Mouse (Mus musculus) natural killer cell, adult 2 months (primary cell): ENCODE measurements around the gene Olfr172.
A peak's percentile ranks its signal among the peaks of the same experiment; 100 is the strongest.

Experiments used
- DNase-seq, 2 experiments: peaks; one replicate each; pipeline ENCODE4 v3.0.0; 2022; ENCODE audit warnings: low spot score in 2 of 2

Gene Olfr172

GRCm38 (mm10) chr16:58763076-58763475 is at the start of gene Olfr172:
Gene Olfr172, minus strand, starts transcription at chr16:58763176.
- no peak for DNase-seq

DNA sequence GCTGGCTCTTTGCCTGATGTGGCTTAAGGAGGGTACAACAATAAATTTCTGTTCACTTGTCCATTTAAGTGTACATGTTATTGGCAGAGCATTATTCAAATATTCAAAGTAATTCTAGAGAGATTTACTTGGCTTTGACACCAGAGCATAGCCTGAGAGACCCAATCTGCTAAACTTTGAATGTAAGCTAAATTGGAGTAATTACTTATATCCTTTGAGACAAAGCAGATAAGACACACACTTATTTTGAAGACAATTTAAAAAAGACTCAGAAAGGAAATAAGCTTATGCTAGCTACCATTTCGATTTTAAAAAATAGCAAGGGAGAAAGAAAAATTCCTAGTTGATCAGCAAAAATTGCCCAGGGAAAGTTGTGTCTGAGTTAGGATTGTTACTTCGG is 37.2 kb upstream of the Olfr172 start, which contains the start of gene Olfr173:
Gene Olfr173 (minus strand): TSS at position 101 of the 400 bp plus-strand sequence.
- no peak for DNase-seq

GRCm38 (mm10) chr16:58756191-58756590 is 6.8 kb downstream of the Olfr172 start:
- DNase-seq, result no peak

DNA sequence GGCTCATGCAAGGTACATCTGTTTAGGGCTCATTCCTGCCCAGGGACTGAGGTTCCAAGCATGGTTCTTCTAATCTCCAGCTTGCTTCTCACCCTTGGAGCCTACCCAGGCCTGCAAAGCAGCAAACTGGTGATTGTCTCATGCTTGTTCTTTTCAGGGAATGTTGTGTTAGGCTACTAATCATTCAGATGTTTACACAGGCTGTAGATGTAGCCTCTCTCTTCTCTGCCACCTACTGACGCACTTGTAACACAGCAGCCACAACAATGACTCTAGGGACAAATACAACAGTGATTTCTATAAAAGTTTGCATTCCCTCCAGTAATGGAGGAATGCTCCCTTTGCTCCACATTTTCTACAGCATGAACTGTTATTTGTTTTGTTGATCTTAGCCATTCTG is 11.7 kb downstream of the Olfr172 start:
- DNase-seq, result no peak

DNA sequence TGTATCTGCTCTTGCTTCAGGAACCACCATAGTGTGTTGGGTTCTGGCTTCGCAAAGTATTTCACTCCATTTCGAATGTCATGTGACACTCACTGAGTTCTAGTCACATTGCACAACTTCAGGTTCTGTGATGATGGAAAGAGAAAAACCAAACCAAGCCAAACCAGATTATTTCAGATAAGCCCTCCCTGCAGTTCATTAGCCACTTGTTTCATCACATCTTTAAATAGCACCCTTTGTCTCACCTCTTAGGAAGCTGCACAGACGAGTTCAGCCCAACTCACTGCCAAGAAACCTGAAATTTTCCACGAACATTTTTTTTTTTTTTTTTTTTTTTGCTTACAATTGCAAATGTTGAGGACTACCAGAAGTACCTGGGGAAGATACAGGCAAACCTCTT is 16.3 kb downstream of the Olfr172 start:
- DNase-seq, result no peak

- DNase-seq, result no peak
Observed at GRCm38 (mm10) chr16:58740751-58741150, 22.2 kb downstream of the Olfr172 start.

- DNase-seq, result no peak
Observed at GRCm38 (mm10) chr16:58738800-58739199, 24.2 kb downstream of the Olfr172 start.

DNA sequence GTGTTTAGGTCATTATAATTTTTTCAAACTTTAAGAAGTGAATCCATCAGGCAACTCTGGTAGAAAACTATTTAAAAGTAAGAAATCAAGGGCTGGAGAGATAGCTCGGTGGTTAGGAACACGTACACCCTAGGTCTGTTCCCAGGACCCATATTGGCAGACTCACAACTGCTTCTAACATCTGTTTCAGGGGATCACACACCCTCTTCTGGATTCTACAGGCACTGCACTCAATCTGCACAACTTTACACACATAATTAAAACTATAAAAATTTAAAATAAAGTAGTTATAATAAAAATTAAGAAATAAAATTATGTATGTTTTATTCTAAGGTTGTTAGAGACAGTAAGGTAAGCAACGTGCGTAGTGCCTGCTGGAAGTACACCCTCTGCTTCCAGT is 24.8 kb downstream of the Olfr172 start:
- no peak for DNase-seq

- no peak for DNase-seq
Observed at GRCm38 (mm10) chr16:58728176-58728671, 34.8 kb downstream of the Olfr172 start.

GRCm38 (mm10) chr16:58727477-58728131 is 35.4 kb downstream of the Olfr172 start, which contains the start of gene Cldnd1:
Gene Cldnd1, plus strand, starts transcription at chr16:58727910.
- peak; percentile 93 to 94 for DNase-seq

- DNase-seq, result no peak
Observed at GRCm38 (mm10) chr16:58726680-58727476, 36.1 kb downstream of the Olfr172 start.

DNA sequence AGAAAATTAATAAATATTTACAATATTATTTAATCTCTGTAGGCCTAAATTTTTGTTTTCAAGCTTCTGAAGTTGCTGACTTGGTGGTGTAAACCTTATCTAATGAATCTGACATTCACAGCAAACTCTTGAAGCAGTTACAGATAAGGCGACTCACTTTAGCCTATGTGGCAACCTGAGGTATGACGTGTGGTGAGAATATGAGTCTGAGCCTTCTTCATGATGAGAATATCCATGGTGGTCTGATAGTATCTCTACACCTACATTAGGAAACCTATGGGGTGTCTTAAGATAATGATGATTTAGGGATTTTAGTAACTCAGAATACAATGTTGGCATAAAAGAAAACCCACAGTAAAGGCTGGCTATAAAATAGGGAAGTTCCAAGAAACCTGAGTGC is 40.7 kb downstream of the Olfr172 start:
- no peak for DNase-seq

DNA sequence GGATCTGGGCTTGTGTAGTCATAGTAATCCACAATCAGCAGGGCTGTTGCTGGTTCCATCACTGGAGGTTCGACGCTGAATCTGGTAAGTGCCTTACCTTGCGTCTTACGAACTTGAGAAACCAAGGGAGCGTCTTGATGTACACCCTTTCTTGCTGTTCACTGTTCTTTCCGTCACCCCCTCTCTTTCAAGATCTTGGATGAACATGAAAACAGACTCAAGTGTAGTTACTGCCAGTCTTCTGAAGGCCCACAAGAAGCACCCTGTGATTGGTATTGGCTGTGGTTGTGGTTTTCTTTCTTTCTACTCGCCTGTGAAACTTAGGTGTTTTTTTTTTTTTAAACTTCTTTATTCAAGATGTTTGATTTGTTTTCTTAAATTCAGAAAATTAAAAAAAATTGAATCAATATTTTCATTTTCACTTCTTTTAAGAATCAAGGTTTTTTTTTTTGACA is 44.3 kb downstream of the Olfr172 start, which contains the start of gene Gpr15:
Gene Gpr15 (minus strand): TSS at position 405 of the 455 bp plus-strand sequence.
- no peak for DNase-seq

- no peak for DNase-seq
Observed at GRCm38 (mm10) chr16:58715018-58715417, 48.0 kb downstream of the Olfr172 start.

DNA sequence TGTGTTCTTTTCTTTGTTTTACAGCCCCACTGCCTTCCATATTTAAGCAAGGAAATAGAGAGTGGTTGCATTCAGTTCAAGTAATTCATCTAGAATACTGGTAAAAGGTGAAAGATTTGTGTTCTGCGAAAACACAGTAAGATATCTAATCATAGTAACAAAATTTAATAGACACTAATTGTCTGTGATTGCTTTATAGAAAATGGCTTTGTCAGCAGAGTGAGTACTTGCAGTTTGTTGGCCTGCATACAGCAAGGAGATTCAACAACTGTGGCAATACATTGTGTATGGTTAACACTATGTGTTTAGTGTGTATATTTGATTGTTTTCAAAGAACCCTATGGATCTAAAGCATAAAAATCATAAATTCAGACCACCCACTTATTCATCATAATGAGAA is 49.8 kb downstream of the Olfr172 start:
- no peak for DNase-seq

DNA sequence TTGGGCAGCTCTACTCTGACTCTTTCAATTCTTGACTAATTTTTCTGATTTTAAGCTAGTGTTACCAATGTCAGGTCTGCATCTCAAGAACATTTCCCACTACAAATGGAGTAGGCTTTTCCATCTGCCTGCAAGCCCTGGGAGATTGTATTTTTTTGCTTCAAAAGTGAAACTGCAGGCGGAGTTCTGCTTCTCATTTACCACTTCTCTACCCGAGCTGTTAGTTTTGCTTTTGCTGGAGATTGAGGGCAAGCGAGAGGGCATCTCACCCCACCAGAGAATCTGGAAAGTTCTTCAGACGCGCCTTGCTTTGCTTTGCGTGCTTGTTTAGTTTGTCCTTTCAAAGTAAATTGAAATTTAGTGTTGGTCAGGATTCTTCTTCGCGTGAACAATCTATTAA is 50.8 kb downstream of the Olfr172 start:
- peak in 1 of 2 experiments; percentile 22 for DNase-seq
